Mouse (Mus musculus) gastrocnemius, postnatal 25 days (tissue): ENCODE data around the gene Tnf. TPM values are rescaled to one million over a fixed set of nuclear protein-coding genes. Genes with fewer than 3 reads are reported as not detected.

Source experiments
- DNase-seq: peaks from one replicate; pipeline ENCODE4 v3.0.0; 2022
- microRNA-seq, 2 experiments: library from miRNA; unstranded; fragments of <30 nt; microRNA quantifications; one replicate each; pipeline ENCODE4 v1.2.0; 2021; ENCODE audit warnings: borderline replicate concordance in 2 of 2
- total RNA-seq, 2 experiments: library from RNA; stranded (reverse); gene quantifications; 1 replicate in 1 of 2; 2 replicates in 1 of 2; pipeline ENCODE4 v1.2.3; 2021

The Tnf gene
- total RNA-seq, 2 experiments from 2014 or later, result 0.18 TPM; not detected in 1

GRCm38 (mm10) chr17:35153077-35153476 lies 48.7 kb downstream of the Tnf start:
- DNase-seq, result no peak

GRCm38 (mm10) chr17:35152121-35152520 lies 49.7 kb downstream of the Tnf start:
- DNase-seq, result no peak

Small RNAs within 50 kb of the gene (microRNA-seq; reads per million reads assigned to microRNA genes)
- gene Mir6973a, result 0 reads per million in 2 experiments
- gene Mir6974, result 0 reads per million in 2 experiments
- gene Mir6975, result 0 to 0.74 reads per million in 2 experiments
- gene Mir8094, result 0 reads per million in 2 experiments

Other genes starting within 250 kb of the Tnf start
- gene Hspa1b, start 242.8 kb downstream of the Tnf start, total RNA-seq, result 1 to 10 TPM; 4.4 to 6.7 TPM
- gene Gm20481, start 232.1 kb downstream of the Tnf start, total RNA-seq, result not detected
- 1 to 10 TPM; 5.9 to 8.1 TPM for gene Hspa1a, start 229.9 kb downstream of the Tnf start, total RNA-seq
- gene Hspa1l, start 229.3 kb downstream of the Tnf start, total RNA-seq, result 10 to 100 TPM; 21.5 to 31.8 TPM
- gene Lsm2, start 220.1 kb downstream of the Tnf start, total RNA-seq, result 10 to 100 TPM; 15.0 to 15.4 TPM
- 10 to 100 TPM; 29.4 to 31.2 TPM for gene Vars, start 201.0 kb downstream of the Tnf start, total RNA-seq
- gene Vwa7, start 185.4 kb downstream of the Tnf start, total RNA-seq, result 1 to 10 TPM; 9.0 to 9.6 TPM
- gene Sapcd1, start 174.0 kb downstream of the Tnf start, total RNA-seq, result under 1 TPM in 1 of 2 experiments, not detected in 1; 0.31 TPM
- under 1 TPM; 0.67 to 0.72 TPM for gene Msh5, start 155.3 kb downstream of the Tnf start, total RNA-seq
- 10 to 100 TPM; 12.4 to 18.6 TPM for gene Clic1, start 152.0 kb downstream of the Tnf start, total RNA-seq
- 10 to 100 TPM; 11.1 to 13.3 TPM for gene Ddah2, start 143.0 kb downstream of the Tnf start, total RNA-seq
- not detected for gene Ly6g6c, start 136.6 kb downstream of the Tnf start, total RNA-seq
- gene Mpig6b, start 135.8 kb downstream of the Tnf start, total RNA-seq, result not detected
- not detected for gene Ly6g6e, start 125.1 kb downstream of the Tnf start, total RNA-seq
- gene Ly6g6d, start 123.9 kb downstream of the Tnf start, total RNA-seq, result under 1 TPM; 0.51 to 0.72 TPM
- not detected for gene Ly6g6f, start 116.4 kb downstream of the Tnf start, total RNA-seq
- gene Abhd16a, start 112.7 kb downstream of the Tnf start, total RNA-seq, result 10 to 100 TPM; 61.9 to 62.4 TPM
- gene Ly6g5c, start 93.7 kb downstream of the Tnf start, total RNA-seq, result not detected
- not detected for gene Ly6g5b, start 86.6 kb downstream of the Tnf start, total RNA-seq
- 1 to 10 TPM; 7.1 to 8.4 TPM for gene Gpank1, start 80.6 kb downstream of the Tnf start, total RNA-seq
- 100 to 1,000 TPM; 149 to 158 TPM for gene Csnk2b, start 80.0 kb downstream of the Tnf start, total RNA-seq
- gene D17H6S53E, start 75.6 kb downstream of the Tnf start, total RNA-seq, result 10 to 100 TPM; 19.5 to 22.6 TPM
- not detected for gene Apom, start 70.0 kb downstream of the Tnf start, total RNA-seq
- 100 to 1,000 TPM; 180 to 197 TPM for gene Bag6, start 66.8 kb downstream of the Tnf start, total RNA-seq
- gene Prrc2a, start 37.1 kb downstream of the Tnf start, total RNA-seq, result 100 to 1,000 TPM in 1 of 2 experiments, 10 to 100 TPM in 1; 93.3 to 102 TPM
- gene Aif1, start 25.9 kb downstream of the Tnf start, total RNA-seq, result 1 to 10 TPM in 1 of 2 experiments, under 1 TPM in 1; 0.97 to 1.4 TPM
- under 1 TPM in 1 of 2 experiments, not detected in 1; 0.78 TPM for gene Lst1, start 13.6 kb downstream of the Tnf start, total RNA-seq
- gene Ltb, start 7.6 kb downstream of the Tnf start, total RNA-seq, result not detected
- under 1 TPM in 1 of 2 experiments, not detected in 1; 0.32 TPM for gene Lta, start 3.3 kb upstream of the Tnf start, total RNA-seq
- under 1 TPM in 1 of 2 experiments, not detected in 1; 0.70 TPM for gene Gm16181, start 18.8 kb upstream of the Tnf start, total RNA-seq
- gene Atp6v1g2, start 31.7 kb upstream of the Tnf start, total RNA-seq, result 1 to 10 TPM; 1.9 to 2.3 TPM
- 1 to 10 TPM; 5.6 to 6.8 TPM for gene Nfkbil1, start 33.8 kb upstream of the Tnf start, total RNA-seq
- gene Ddx39b, start 39.7 kb upstream of the Tnf start, total RNA-seq, result 10 to 100 TPM; 71.5 to 79.1 TPM
- gene H2-D1, start 60.7 kb upstream of the Tnf start, total RNA-seq, result 10 to 100 TPM; 30.2 to 57.3 TPM
- under 1 TPM; 0.20 to 0.86 TPM for gene H2-Q1, start 118.4 kb upstream of the Tnf start, total RNA-seq
- gene H2-Q2, start 140.2 kb upstream of the Tnf start, total RNA-seq, result under 1 TPM; 0.36 to 0.78 TPM
- 1 to 10 TPM; 2.2 to 3.9 TPM for gene H2-Q4, start 177.6 kb upstream of the Tnf start, total RNA-seq
- not detected for gene H2-Q6, start 222.8 kb upstream of the Tnf start, total RNA-seq
- under 1 TPM; 0.38 to 0.70 TPM for gene H2-Q7, start 237.1 kb upstream of the Tnf start, total RNA-seq